Mouse (Mus musculus) frontal cortex, postnatal 36 days (tissue): ENCODE measurements around the gene Ptpn23.
"Not testable (repeated sequence)": the region's sequence is repeated elsewhere in the genome, so short reads cannot be mapped to it uniquely, and the experiment has no call there.

ENCODE experiments used
- DNase-seq, 2 experiments: peaks; one replicate each; pipeline ENCODE4 v3.0.0; 2022; ENCODE audit warnings: low spot score in 2 of 2

Gene Ptpn23

GRCm38 (mm10) chr9:110408099-110408773 is at the start of gene Ptpn23:
Ptpn23 (minus strand) TSS chr9:110408213.
- DNase-seq = peak; percentile 91 to 92

DNA sequence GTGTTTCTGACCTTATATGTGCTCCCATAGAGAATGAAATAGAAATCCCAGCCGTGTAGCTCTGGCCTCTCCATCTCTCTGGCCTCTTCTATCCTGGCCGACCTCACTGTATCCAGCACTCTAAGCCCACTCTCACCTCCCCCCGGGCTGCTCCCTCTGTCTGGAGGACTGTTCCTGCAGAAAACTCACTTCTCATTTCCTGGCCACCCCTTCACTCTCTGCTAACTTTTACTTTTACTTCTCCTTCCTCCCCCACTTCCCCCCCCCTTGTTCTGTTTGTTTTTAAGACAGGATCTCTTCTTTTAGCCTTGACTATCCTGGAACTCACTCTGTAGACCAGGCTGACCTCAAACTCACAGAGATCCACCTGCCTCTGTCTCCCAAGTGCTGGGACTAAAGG is 44.5 kb upstream of the Ptpn23 start:
- DNase-seq = no peak

DNA sequence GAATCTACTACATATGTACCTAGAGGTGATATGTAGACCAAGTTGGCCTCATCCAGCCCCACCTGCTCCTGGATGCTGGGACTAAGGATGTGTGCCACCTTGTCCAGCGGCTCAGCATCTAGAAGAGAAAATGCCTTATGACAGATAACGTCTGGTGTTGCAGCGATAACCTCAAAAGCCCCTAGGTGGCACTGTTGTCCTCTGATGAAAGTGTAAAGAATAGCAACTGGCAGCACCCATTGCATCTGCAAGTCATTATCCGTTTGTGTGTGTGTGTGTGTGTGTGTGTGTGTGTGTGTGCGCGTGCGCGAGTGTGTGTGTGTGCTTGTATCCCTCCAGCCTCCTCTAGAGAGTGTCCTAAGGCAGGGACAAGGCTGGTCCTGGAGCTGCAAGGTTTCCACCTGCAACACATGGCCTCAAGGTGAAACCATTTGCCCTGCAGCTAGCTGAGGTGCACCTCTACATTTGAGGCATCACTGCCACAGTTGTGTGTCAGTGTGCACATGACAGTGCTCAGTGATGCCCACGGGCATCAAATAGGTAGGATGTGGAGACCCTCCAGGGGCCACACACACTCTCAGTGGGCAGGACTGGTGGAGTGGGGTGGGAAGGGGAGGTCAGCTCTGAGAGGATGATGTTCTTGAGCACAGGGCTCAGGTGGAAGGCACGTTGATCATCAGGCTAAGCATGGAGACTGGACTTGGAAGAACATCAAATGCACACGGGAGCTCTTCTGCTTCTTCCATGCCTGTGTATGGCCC is 41.0 kb upstream of the Ptpn23 start:
- peak; percentile 65 to 85 for DNase-seq

DNA sequence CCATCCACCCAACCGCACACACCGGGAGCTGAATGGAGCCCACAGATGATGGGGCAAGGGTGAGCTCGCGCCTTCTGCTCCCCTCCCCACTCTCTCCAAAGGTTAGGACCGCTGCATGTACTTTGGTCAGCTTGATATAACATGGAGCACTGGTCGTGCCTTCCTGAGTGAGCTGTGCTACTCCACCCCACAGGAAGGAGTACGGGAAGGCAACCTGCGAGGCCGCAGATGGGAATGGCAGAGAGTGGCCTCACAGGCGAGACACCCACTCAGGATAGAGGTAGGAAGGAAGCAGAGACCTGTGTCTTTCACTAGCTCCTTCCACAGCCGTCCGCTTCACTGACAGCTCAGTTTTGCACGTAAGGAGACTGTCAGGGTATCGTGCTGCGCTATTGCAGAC is 40.3 kb upstream of the Ptpn23 start:
- no peak for DNase-seq

- no peak for DNase-seq
Observed at GRCm38 (mm10) chr9:110440559-110440958, 32.5 kb upstream of the Ptpn23 start.

DNA sequence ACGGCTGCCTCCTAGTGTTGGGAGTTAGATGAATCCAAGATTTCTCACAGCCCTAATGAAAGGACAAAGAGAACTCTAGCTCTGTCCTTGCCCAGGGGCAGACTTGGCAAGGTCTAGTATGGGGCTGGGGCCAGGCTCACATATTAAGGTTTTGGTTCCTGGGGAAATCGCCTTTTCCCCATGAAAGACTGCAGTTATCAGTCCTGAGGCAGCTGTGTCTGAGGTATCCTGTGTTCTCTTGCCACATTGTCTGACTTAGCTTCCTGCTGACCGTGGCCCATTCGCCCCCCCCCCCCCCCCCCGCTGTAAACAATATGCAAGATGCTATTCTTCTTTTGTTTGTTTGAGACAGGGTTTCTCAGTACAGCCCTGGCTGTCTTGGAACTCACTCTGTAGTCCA is 32.0 kb upstream of the Ptpn23 start:
- DNase-seq = no peak

GRCm38 (mm10) chr9:110436041-110436440 is 28.0 kb upstream of the Ptpn23 start:
- no peak for DNase-seq

DNA sequence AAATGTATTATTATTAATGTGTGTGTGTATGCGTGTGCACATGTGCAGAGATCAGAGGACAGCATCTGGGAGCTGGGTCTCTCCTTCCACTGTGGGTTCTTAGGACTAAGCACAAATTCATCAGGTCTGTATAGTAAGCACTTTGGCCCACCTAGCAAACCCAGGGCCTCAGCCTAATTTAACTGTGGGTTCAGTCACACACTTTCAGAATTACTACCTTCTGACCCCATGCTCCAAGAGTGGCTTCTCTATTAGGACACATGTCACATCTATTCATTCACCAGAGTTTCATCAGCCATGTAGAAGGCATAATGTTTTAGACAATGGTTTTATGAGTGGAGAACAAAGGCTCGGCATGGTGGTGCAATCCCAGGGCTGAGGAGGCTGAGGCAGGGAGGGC is 25.0 kb upstream of the Ptpn23 start:
- DNase-seq = no peak

DNA sequence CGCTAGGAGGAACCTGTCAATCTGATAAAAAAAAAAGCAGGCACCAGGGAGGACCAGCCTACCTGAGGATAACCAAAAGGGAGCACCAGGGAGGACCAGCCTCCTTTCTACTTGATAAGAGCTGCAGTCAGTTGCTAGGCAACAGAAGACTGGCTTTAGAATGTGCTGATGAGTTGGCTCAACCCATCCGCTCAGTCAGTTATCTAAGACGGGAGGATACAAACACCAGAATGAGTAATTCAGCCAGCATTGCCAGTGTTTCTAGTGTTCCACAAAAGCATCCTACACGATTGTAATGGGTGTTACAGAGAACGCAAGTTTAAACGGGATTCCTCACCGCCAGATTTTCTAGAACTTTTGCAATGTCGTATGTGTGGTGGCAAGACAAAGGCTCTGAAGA is 23.2 kb upstream of the Ptpn23 start:
- DNase-seq = peak; percentile 28 to 56

DNA sequence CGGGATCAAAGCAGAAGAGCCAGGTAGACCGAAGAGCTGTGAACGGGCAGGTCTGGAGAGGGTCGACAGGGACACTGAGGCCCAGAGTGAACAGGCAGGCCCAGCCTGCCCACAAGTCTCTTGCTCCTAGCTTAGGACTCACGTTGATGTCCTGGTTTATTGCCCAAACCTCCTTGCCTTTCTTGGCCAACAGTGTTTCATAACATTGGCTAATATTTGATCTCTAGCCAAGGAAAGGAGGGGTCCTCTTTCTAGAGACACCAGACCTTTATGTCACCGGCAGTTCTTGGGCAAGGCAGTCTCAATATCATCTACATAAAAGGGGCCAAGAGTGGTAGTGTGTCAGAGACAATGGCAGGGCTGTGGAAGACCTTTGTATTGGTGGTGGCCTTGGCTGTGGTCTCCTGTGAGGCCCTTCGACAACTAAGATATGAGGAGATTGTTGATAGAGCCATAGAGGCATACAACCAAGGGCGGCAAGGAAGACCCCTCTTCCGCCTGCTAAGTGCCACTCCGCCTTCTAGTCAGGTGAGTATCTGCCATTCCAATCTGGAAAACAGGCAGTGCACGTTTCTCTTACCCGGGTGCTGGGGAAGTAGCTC is 11.6 kb upstream of the Ptpn23 start, which contains the start of gene Ngp:
TSS of gene Ngp (plus strand) at position 237 of the 602 bp plus-strand sequence.
- no peak for DNase-seq

DNA sequence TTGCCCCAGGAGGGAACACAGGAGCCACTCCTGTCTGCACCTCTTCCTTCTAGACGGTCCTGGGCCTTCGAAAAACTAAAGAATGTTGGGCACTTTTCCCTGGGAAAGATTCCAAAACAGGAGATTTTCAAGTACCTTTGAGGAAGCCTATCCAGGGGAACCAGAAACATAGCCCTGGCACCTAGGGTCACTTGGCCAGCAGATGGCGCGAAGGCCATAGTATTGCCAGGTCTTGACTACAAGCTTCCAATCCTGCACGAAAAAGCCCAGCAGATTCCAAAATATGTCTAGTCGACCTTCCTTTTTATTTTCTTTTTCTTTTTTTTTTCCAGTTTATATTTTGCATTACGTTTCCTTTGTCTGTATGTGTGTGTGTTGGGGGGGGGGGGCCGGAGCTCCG is 5.8 kb upstream of the Ptpn23 start:
- no peak for DNase-seq

DNA sequence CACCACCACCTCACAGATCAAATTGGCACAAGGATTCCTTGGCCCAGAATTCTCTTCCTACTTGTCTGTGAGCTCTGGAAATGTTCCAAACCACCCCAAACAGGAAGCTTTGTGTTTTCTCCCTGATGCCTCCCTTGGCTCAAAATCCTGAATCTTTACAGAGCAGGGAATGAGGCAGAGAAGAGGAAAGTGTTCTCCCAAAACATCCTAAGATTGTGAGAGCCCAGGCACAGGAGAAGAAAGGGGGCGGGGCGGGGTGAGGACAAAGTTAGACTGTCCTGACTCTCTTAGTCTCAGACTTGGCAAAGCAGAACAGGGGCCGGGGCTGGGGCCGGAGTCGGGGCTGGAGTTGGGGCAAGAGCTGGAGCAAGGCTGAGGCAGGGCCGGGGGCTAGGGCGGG is 4.9 kb upstream of the Ptpn23 start:
- DNase-seq = no peak

DNA sequence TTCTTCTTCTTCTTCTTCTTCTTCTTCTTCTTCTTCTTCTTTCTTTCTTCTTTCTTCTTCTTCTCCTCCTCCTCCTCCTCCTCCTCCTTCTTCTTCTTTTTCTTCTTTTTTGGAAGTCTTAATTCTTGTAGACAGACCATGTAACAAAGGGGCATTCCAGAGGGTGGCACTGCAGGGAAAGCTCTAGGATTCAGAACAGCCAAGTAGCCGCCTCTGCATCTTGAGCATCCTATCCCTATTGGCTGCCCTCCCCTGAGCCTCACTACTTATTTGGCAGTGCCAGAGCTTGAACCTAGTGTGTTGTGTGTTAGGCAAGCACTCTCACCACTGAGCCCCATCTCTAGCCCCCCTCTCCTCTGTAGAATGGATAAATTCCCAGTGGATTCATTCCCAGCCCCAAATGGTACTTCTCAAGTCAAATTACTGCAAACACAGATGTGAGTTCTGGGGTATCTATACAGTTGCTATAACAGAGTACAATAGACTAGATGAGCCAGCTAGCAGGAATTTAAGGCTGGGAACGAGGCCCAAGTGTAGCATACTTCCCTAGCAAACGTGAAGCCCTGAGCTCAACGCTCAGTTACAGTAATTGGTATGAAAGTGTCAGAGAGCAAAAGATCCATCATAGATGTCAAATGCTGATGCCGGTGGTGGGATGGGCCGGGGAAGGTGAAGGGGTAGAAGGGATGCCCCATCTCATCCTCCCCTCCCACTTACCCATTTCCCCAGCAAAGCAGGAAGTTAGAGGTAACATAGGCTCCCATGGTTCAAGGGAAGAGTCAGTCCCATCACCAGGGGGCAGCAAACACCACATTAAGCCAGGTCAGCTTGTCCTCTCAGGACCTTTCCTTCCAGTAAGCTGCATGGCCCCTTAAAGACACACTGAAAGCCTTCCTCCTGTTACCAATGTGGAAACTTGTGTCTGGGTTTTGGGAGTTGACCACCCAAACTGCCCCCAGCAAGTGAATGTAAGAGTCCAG is 3.2 kb upstream of the Ptpn23 start:
- DNase-seq = peak; percentile 80 to 82

DNA sequence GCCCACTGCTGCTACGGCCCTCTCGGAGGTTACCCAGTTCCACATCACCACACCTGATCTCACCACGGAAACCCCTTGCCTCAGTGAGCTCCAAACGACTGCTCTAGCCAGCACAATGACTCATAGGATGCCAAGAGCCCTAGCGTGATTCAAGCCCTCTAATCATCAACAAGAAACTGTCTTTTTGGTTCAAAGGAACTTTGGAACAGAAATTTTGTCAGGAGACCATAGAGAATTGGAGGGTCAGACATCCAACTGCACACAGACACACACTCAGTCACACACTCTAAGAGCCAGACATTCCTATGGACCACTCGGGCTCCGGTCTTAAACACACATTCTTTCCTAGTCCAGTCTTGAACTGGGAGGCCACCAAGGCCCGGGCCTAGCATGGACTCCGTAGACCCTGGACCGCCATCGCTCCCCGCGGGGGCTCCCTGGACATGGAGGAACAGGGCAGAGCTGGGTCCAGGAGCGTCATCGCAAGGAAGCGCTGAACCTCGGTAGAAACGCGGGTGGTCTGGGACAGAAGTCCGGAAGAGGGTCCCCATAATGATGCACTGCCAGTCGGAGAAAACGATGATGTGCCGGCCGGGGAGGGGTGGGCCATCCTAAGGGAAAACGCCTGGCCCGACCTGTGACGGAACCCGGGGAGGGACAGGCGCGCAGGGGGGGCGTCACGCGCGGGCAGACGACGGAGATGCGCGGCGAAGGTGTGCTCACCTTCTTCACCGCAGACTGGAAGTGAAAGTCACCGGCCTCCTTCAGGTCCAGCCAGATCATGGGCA is 508 bp downstream of the Ptpn23 start:
- no peak for DNase-seq

DNA sequence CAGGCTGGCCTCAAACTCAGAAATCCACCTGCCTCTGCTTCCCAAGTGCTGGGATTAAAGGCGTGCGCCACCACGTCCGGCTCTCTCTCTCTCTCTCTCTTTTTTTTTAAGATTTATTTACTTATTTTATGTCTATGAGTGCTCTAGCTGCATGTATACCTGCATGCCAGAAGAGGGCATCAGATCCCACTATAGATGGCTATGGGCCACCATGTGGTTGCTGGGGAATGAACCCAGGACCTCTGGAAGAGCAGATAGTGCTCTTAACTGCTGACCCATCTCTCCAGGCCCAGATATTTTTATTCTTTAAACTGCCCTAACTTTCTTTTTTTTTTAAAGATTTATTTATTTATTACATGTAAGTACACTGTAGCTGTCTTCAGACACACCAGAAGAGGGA is 4.8 kb downstream of the Ptpn23 start:
- not testable (repeated sequence) for DNase-seq

DNA sequence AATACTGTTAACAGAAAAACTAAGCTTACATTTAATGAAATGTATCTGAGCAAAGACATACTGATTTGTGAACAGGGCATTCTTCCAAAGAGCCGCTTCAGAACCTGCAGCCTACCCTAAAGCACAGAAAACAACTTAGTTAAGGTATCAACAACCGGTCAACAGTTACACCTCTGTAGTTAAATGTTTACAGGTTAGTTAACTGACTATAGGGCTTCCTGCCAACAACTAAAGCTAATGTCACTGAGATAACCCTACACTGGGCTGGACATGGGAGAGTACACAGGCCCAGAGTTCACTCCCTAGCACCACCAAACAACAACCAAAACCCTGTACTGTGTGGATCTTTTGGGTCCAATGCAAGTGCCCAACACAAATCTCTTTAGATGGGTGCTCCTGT is 5.3 kb downstream of the Ptpn23 start:
- no peak for DNase-seq

GRCm38 (mm10) chr9:110400650-110401049 is 7.4 kb downstream of the Ptpn23 start:
- no peak for DNase-seq

GRCm38 (mm10) chr9:110393295-110393694 is 14.7 kb downstream of the Ptpn23 start:
- no peak for DNase-seq

- DNase-seq = no peak
Observed at GRCm38 (mm10) chr9:110390843-110391242, 17.2 kb downstream of the Ptpn23 start.

GRCm38 (mm10) chr9:110388011-110388410 is 20.0 kb downstream of the Ptpn23 start:
- no peak for DNase-seq

- DNase-seq = no peak
Observed at GRCm38 (mm10) chr9:110384369-110384929, 23.6 kb downstream of the Ptpn23 start.
